Mouse (Mus musculus): ENCODE results near the gene 5730522E02Rik. TPM values are rescaled to one million over a fixed set of nuclear protein-coding genes. Genes with fewer than 3 reads are reported as not detected.

5730522E02Rik gene
- total RNA-seq, 2 experiments from 2014 or later: not detected

- no peak for DNase-seq
Measured at GRCm38 (mm10) chr11:25999738-26000137, 210.8 kb downstream of the 5730522E02Rik start.

- no peak for DNase-seq
Measured at GRCm38 (mm10) chr11:25997469-25997868, 213.1 kb downstream of the 5730522E02Rik start.

GRCm38 (mm10) chr11:25994128-25994527 lies 216.4 kb downstream of the 5730522E02Rik start:
- DNase-seq: no peak

- DNase-seq: no peak
Measured at GRCm38 (mm10) chr11:25992216-25992615, 218.3 kb downstream of the 5730522E02Rik start.

- DNase-seq: no peak
Measured at GRCm38 (mm10) chr11:25978736-25979276, 231.8 kb downstream of the 5730522E02Rik start.

GRCm38 (mm10) chr11:25941504-25941903 lies 269.1 kb downstream of the 5730522E02Rik start:
- DNase-seq: no peak

- DNase-seq: no peak
Measured at GRCm38 (mm10) chr11:25940716-25941294, 269.8 kb downstream of the 5730522E02Rik start.

GRCm38 (mm10) chr11:25926267-25926666 lies 284.3 kb downstream of the 5730522E02Rik start:
- no peak for DNase-seq

- no peak for DNase-seq
Measured at GRCm38 (mm10) chr11:25902321-25902720, 308.2 kb downstream of the 5730522E02Rik start.

- DNase-seq: no peak
Measured at GRCm38 (mm10) chr11:25901666-25902065, 308.9 kb downstream of the 5730522E02Rik start.

GRCm38 (mm10) chr11:25893906-25894305 lies 316.7 kb downstream of the 5730522E02Rik start:
- DNase-seq: no peak

- DNase-seq: no peak
Measured at GRCm38 (mm10) chr11:25872983-25873382, 337.6 kb downstream of the 5730522E02Rik start.

- no peak for DNase-seq
Measured at GRCm38 (mm10) chr11:25872317-25872716, 338.2 kb downstream of the 5730522E02Rik start.

GRCm38 (mm10) chr11:25866292-25866691 lies 344.3 kb downstream of the 5730522E02Rik start:
- no peak for DNase-seq

- DNase-seq: peak; percentile 11 to 63
Measured at GRCm38 (mm10) chr11:25862686-25863085, 347.9 kb downstream of the 5730522E02Rik start.

GRCm38 (mm10) chr11:25856629-25857568 lies 353.7 kb downstream of the 5730522E02Rik start:
- no peak for DNase-seq

- DNase-seq: no peak
Measured at GRCm38 (mm10) chr11:25855794-25856193, 354.8 kb downstream of the 5730522E02Rik start.

- DNase-seq: no peak
Measured at GRCm38 (mm10) chr11:25854216-25854615, 356.3 kb downstream of the 5730522E02Rik start.

GRCm38 (mm10) chr11:25853032-25853431 lies 357.5 kb downstream of the 5730522E02Rik start:
- DNase-seq: no peak

GRCm38 (mm10) chr11:25848824-25849644 lies 361.5 kb downstream of the 5730522E02Rik start:
- no peak for DNase-seq

- no peak for DNase-seq
Measured at GRCm38 (mm10) chr11:25838451-25838850, 372.1 kb downstream of the 5730522E02Rik start.

- DNase-seq: no peak
Measured at GRCm38 (mm10) chr11:25819789-25820188, 390.8 kb downstream of the 5730522E02Rik start.
